ENCODE assay signal across 29 mouse cellular contexts in genomic region chr2:150914781-150915515, GRCm38 (mm10). TPM values are rescaled to one million over a fixed set of nuclear protein-coding genes. Genes with fewer than 3 reads are reported as not detected.
A peak's percentile ranks its signal among the peaks of the same experiment; 100 is the strongest.
DNase-seq lines count a peak whose midpoint lies in the region; ATAC-seq and TF ChIP-seq lines count a peak whose summit lies in the region.
"Had no signal": no experiment of that assay in that cellular context is flagged by ENCODE, and none has a peak within 500 bp of the region (broad histone marks: within the 10 kb centered on the region; RNA-seq: fewer than 3 reads in every experiment).

No protein-coding gene starts in this region.

- H3K9ac ChIP-seq in hindbrain, embryonic 16.5 days (ENCODE audit: low read depth, low read length), result no peak overlapping the region
- H3K9ac ChIP-seq: embryonic facial prominence, embryonic 13.5 days; forebrain, embryonic 15.5 days; hindbrain, embryonic 13.5 days; limb, embryonic 12.5 days; liver, embryonic 12.5 days; liver, postnatal 0 days; neural tube, embryonic 15.5 days; stomach, embryonic 15.5 days had no signal

- DNase-seq in 416B (ENCODE audit: low read depth), result peak; percentile 51
- DNase-seq in CD4-positive helper T cell, adult 2 months (ENCODE audit: low read depth, low spot score), result peak; percentile 28
- DNase-seq in adipocyte (ENCODE audit: low spot score), result peak; percentile 64
- DNase-seq in kidney, postnatal 4 days, result no peak
- no peak for DNase-seq in testis, postnatal 14 days (ENCODE audit: low spot score)
- DNase-seq: adrenal gland, postnatal 25 days; cerebellum, adult 18-20 months; cerebellum, postnatal 10 days; gastrocnemius, postnatal 25 days; heart, adult 2 months; heart, postnatal 14 days; kidney, adult 11 months; kidney, postnatal 14 days; liver, postnatal 0 days; lung, postnatal 36 days; midbrain, embryonic 14.5 days; retina, postnatal 1 day; right cerebral cortex, postnatal 14 days; thymus, postnatal 25 days had no signal

- no peak overlapping the region for H3K27ac ChIP-seq in hindbrain, embryonic 16.5 days (ENCODE audit: low read depth, low read length)
- H3K27ac ChIP-seq: embryonic facial prominence, embryonic 13.5 days; forebrain, embryonic 10.5 days; forebrain, embryonic 15.5 days; heart, adult 2 months; hindbrain, embryonic 13.5 days; limb, embryonic 12.5 days; liver, embryonic 12.5 days; neural tube, embryonic 15.5 days; stomach, embryonic 15.5 days had no signal

- H3K4me2 ChIP-seq in myocyte (ENCODE audit: low read depth), result peak overlapping the region; percentile 12
- no peak overlapping the region for H3K4me2 ChIP-seq in hindbrain, embryonic 16.5 days (ENCODE audit: low read length)
- H3K4me2 ChIP-seq: embryonic facial prominence, embryonic 13.5 days; forebrain, embryonic 15.5 days; hindbrain, embryonic 13.5 days; limb, embryonic 12.5 days; liver, embryonic 12.5 days; neural tube, embryonic 15.5 days; stomach, embryonic 15.5 days had no signal

- TF ChIP-seq POLR2A in myocyte (IDR thresholded peaks at IDR 0.05; ENCODE audit: insufficient read length, low read depth), result no peak

- H3K36me3 ChIP-seq in myocyte (ENCODE audit: control insufficient read depth, insufficient read depth), result no peaks in the 10 kb centered on the region
- peaks cover 5% of the 10 kb centered on the region for H3K36me3 ChIP-seq in hindbrain, embryonic 16.5 days (ENCODE audit: control insufficient read depth, insufficient read depth, low read length)

- no peaks in the 10 kb centered on the region for H3K27me3 ChIP-seq in myocyte (ENCODE audit: control insufficient read depth, insufficient read depth, insufficient read length)
- no peaks in the 10 kb centered on the region for H3K27me3 ChIP-seq in hindbrain, embryonic 16.5 days (replicated peaks; ENCODE audit: control insufficient read depth, insufficient read depth, low read length)
- H3K27me3 ChIP-seq: embryonic facial prominence, embryonic 13.5 days; forebrain, embryonic 15.5 days; hindbrain, embryonic 13.5 days; limb, embryonic 12.5 days; liver, embryonic 12.5 days; neural tube, embryonic 15.5 days; stomach, embryonic 15.5 days had no signal

- WGBS in hindbrain, embryonic 16.5 days, result 87% methylated on average over 4 of the region's 4 CpGs

- H3ac ChIP-seq in myocyte (ENCODE audit: control insufficient read depth, insufficient read length), result no peak overlapping the region

- no peaks in the 10 kb centered on the region for H3K79me2 ChIP-seq in myocyte (ENCODE audit: control insufficient read depth, insufficient read depth)

- no peaks in the 10 kb centered on the region for H3K9me3 ChIP-seq in hindbrain, embryonic 16.5 days (ENCODE audit: control insufficient read depth, low read length)
- H3K9me3 ChIP-seq: embryonic facial prominence, embryonic 13.5 days; forebrain, embryonic 10.5 days; forebrain, embryonic 15.5 days; hindbrain, embryonic 13.5 days; limb, embryonic 12.5 days; liver, embryonic 12.5 days; neural tube, embryonic 15.5 days; stomach, embryonic 15.5 days had no signal

- ATAC-seq in hindbrain, embryonic 16.5 days, result no peak
- ATAC-seq: forebrain, embryonic 15.5 days; liver, embryonic 12.5 days; liver, postnatal 0 days had no signal

- H3K4me3 ChIP-seq in myocyte, result no peak overlapping the region
- H3K4me3 ChIP-seq in hindbrain, embryonic 16.5 days (ENCODE audit: low read length), result no peak overlapping the region
- H3K4me3 ChIP-seq: embryonic facial prominence, embryonic 13.5 days; forebrain, embryonic 10.5 days; forebrain, embryonic 15.5 days; heart, adult 2 months; hindbrain, embryonic 13.5 days; limb, embryonic 12.5 days; liver, embryonic 12.5 days; neural tube, embryonic 15.5 days; stomach, embryonic 15.5 days had no signal

- peaks cover 3% of the 10 kb centered on the region for H3K4me1 ChIP-seq in hindbrain, embryonic 16.5 days (ENCODE audit: control insufficient read depth, insufficient read depth, low read depth, low read length)
- H3K4me1 ChIP-seq: embryonic facial prominence, embryonic 13.5 days; stomach, embryonic 15.5 days had no signal

TF ChIP-seq in myocyte, 11 proteins besides CTCF, POLR2A, EP300 and RAD21:
- no peak for TF ChIP-seq POLR2AphosphoS2 (IDR thresholded peaks at IDR 0.05; ENCODE audit: insufficient read length, low read depth)
TF ChIP-seq in myocyte: peak in this region for 0.

RNA-seq across cellular contexts. Expression of gene Gins1, which starts 9.7 kb away (rescaled TPM):
- polyA plus RNA-seq in myocyte (2012; fragmentation: generic; extraction: Trizol), result 7.5 TPM
- 14.1 and 14.5 TPM in 2 replicates for polyA plus RNA-seq in hindbrain, embryonic 16.5 days (2015; fragmentation: Nextera tagmentation; extraction: Ambion mirVana)

RNA-seq across cellular contexts. Expression of gene Abhd12, which starts 10.4 kb away (rescaled TPM):
- polyA plus RNA-seq in myocyte (2012; fragmentation: generic; extraction: Trizol), result 50.7 TPM
- 143 and 157 TPM in 2 replicates for polyA plus RNA-seq in hindbrain, embryonic 16.5 days (2015; fragmentation: Nextera tagmentation; extraction: Ambion mirVana)

Comparison
In these comparisons a context has a peak if more than half of its experiments do, and no peak if none do; other contexts are left out.
1. DNase-seq: peak in 416B (single experiment), CD4-positive helper T cell, adult 2 months (single experiment) and adipocyte (single experiment); none in kidney, postnatal 4 days (0 of 2) and testis, postnatal 14 days (single experiment).